Mouse (Mus musculus) kidney, adult 2 months (tissue): ENCODE data around the gene Fam243.

Experiments
- CTCF ChIP-seq: fragments of 200-500 bp; conservative IDR thresholded peaks from 2 replicates; pipeline ENCODE4 v1.5.1; 2011; ENCODE audit warnings: low read depth, mild to moderate bottlenecking, control low read depth, low read length, moderate library complexity, mixed read lengths; ENCODE audit not compliant: insufficient read depth, insufficient read length
- POLR2A ChIP-seq: fragments of 200-500 bp; IDR thresholded peaks from one replicate; pipeline ENCODE4 v1.6.1; 2011; ENCODE audit warnings: low read depth, low read length, control low read depth

DNA sequence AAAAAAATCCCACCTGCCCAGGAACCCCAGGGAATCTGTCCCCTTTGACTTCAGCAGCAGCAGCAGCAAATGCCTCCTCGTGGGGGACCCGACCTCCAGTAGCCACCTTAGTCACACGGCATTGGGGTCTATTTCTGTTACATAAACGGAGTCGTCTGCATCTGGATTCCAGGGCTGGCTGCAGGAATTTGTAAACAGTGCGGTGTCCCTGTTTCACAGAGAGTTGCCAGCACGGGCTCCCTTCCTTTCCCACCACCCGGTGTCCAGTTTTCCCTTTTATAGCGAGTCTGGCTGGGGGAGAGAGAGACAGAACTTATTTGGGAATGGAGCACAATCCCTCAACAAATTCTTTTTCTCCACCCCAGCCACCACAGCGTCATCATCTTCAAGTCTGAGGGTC lies 36.2 kb downstream of the Fam243 start:
- TF ChIP-seq CTCF (no peak), POLR2A (no peak)
